Mouse (Mus musculus) thymus, adult 2 months (tissue): Measurements from ENCODE around the gene Gon4l. TPM values are rescaled to one million over a fixed set of nuclear protein-coding genes. Genes with fewer than 3 reads are reported as not detected.

Experiments
- DNase-seq: peaks from one replicate; pipeline ENCODE4 v3.0.0; 2021
- H3K27ac ChIP-seq: fragments of 200-500 bp; 2 replicates; pipeline ENCODE4 v1.5.1; 2012; ENCODE audit warnings: low read length, control low read depth; ENCODE audit not compliant: control insufficient read depth, insufficient read depth
- H3K27me3 ChIP-seq: fragments of 200-500 bp; 2 replicates; pipeline ENCODE4 v1.6.1; 2012; ENCODE audit warnings: mild to moderate bottlenecking, low read length, moderate library complexity, mixed read lengths; ENCODE audit not compliant: control insufficient read depth, insufficient read depth
- H3K36me3 ChIP-seq: fragments of 200-500 bp; 2 replicates; pipeline ENCODE4 v1.6.1; 2012; ENCODE audit warnings: mild to moderate bottlenecking, low read length, moderate library complexity; ENCODE audit not compliant: control insufficient read depth, insufficient read depth
- H3K4me1 ChIP-seq: fragments of 200-500 bp; replicated peaks from 2 replicates; pipeline ENCODE4 v1.6.1; 2012; ENCODE audit warnings: low read length; ENCODE audit not compliant: control insufficient read depth, insufficient read depth
- H3K4me3 ChIP-seq: fragments of 200-500 bp; 2 replicates; pipeline ENCODE4 v1.5.1; 2012; ENCODE audit warnings: mild to moderate bottlenecking, low read length, control low read depth, moderate library complexity; ENCODE audit not compliant: control insufficient read depth, insufficient read depth
- CTCF ChIP-seq: fragments of 200-500 bp; IDR thresholded peaks from 2 replicates; pipeline ENCODE4 v1.5.1; 2012; ENCODE audit warnings: mild to moderate bottlenecking, control low read depth, low read length, moderate library complexity, borderline replicate concordance; ENCODE audit not compliant: control insufficient read depth, poor library complexity, insufficient read depth; ENCODE audit errors: extremely low read depth
- POLR2A ChIP-seq: fragments of 200-500 bp; IDR thresholded peaks from 2 replicates; pipeline ENCODE4 v1.6.1; 2012; ENCODE audit warnings: mild to moderate bottlenecking, low read length, control low read depth, moderate library complexity; ENCODE audit not compliant: control insufficient read depth, poor library complexity, insufficient read depth; ENCODE audit errors: extremely low read depth
- WGBS: fragments of 180-500 bp; shearing (Covaris S2); methylation state at CpG from one replicate; pipeline ENCODE4 v1.1.7; 2018; 5-methylcytosine and 5-hydroxymethylcytosine counted together
- polyA plus RNA-seq: library from polyadenylated mRNA; depleted of rRNA; stranded (reverse); fragments of >200 nt; gene quantifications from 2 replicates; pipeline ENCODE4 v1.2.3, GENCODE M21; 2012

Gene Gon4l
- polyA plus RNA-seq, 1 experiment: 25.1 TPM

GRCm38 (mm10) chr3:88939071-88939470 lies 104.0 kb downstream of the Gon4l start:
- peaks cover 49% of the 10 kb centered on the region for H3K36me3 ChIP-seq
- TF ChIP-seq CTCF (no peak), POLR2A (no peak)
- no peak for DNase-seq
- no peak overlapping the region for H3K4me3 ChIP-seq
- H3K27me3 ChIP-seq: no peaks in the 10 kb centered on the region
- no peak overlapping the region for H3K27ac ChIP-seq
- WGBS: 97% methylated on average over 10 of the region's 10 CpGs
- no peaks in the 10 kb centered on the region for H3K4me1 ChIP-seq

- peaks cover 42% of the 10 kb centered on the region for H3K36me3 ChIP-seq
Observed at GRCm38 (mm10) chr3:88939749-88940148, 104.7 kb downstream of the Gon4l start.

GRCm38 (mm10) chr3:88942316-88942880 lies 107.4 kb downstream of the Gon4l start:
- 97% methylated on average over 10 of the region's 10 CpGs for WGBS
- no peaks in the 10 kb centered on the region for H3K27me3 ChIP-seq
- no peak overlapping the region for H3K4me3 ChIP-seq
- peaks cover 35% of the 10 kb centered on the region for H3K36me3 ChIP-seq
- H3K27ac ChIP-seq: no peak overlapping the region
- DNase-seq: no peak
- TF ChIP-seq CTCF (no peak), POLR2A (no peak)
- no peaks in the 10 kb centered on the region for H3K4me1 ChIP-seq

More at GRCm38 (mm10) chr3:88939749-88940148, 104.7 kb downstream of the Gon4l start:
- no peak overlapping the region for H3K4me3 ChIP-seq
- no peaks in the 10 kb centered on the region for H3K4me1 ChIP-seq
- H3K27me3 ChIP-seq: no peaks in the 10 kb centered on the region
- DNase-seq: no peak
- no peak overlapping the region for H3K27ac ChIP-seq
- WGBS: 70% methylated on average over 3 of the region's 3 CpGs
- TF ChIP-seq CTCF (no peak), POLR2A (no peak)

- no peak for DNase-seq
- peaks cover 27% of the 10 kb centered on the region for H3K36me3 ChIP-seq
- 94% methylated on average over 4 of the region's 4 CpGs for WGBS
- no peaks in the 10 kb centered on the region for H3K27me3 ChIP-seq
- TF ChIP-seq CTCF (no peak), POLR2A (no peak)
- H3K27ac ChIP-seq: no peak overlapping the region
- no peak overlapping the region for H3K4me3 ChIP-seq
- no peaks in the 10 kb centered on the region for H3K4me1 ChIP-seq
Observed at GRCm38 (mm10) chr3:88944109-88944508, 109.1 kb downstream of the Gon4l start.

- WGBS: 2% methylated on average over 69 of the region's 92 CpGs
- H3K4me1 ChIP-seq: peaks cover 3% of the 10 kb centered on the region; the same call in 1 of the 2 replicates
- H3K36me3 ChIP-seq: no peaks in the 10 kb centered on the region
- H3K27me3 ChIP-seq: no peaks in the 10 kb centered on the region
- H3K4me3 ChIP-seq: peak overlapping the region; percentile 94
- peak; percentile 81; the same call in 1 of the 2 replicates for TF ChIP-seq POLR2A
- TF ChIP-seq CTCF: peak; percentile 46; the same call in 1 of the 2 replicates
- peak overlapping the region; percentile 65 for H3K27ac ChIP-seq
- DNase-seq: peak; percentile 92
Observed at GRCm38 (mm10) chr3:88949786-88950575, 115.0 kb downstream of the Gon4l start.

- WGBS: 1% methylated on average over 42 of the region's 64 CpGs
- DNase-seq: peak; percentile 80
- Histone ChIP-seq H3K27me3 (no peaks in the 10 kb centered on the region), H3K4me3 (peak within 1 kb of the TSS; percentile 94), H3K36me3 (no peaks in the 10 kb centered on the region), H3K4me1 (peaks cover 3% of the 10 kb centered on the region; the same call in 1 of the 2 replicates), H3K27ac (peak within 1 kb of the TSS; percentile 82)
- TF ChIP-seq CTCF (peak; percentile 70; the same call in 1 of the 2 replicates), POLR2A (0 out of 2 replicates have a peak, but pooled peaks have one; percentile 23)
Observed at GRCm38 (mm10) chr3:88950576-88951326, 115.7 kb downstream of the Gon4l start, which contains the start of the genes Ash1l and Dap3. TSS of gene Ash1l (plus strand) at chr3:88950622. TSS of gene Dap3 (minus strand) at chr3:88951181.
